Mouse (Mus musculus) ES-Bruce4 (cell line): ENCODE results near the gene Spi1. TPM values are rescaled to one million over a fixed set of nuclear protein-coding genes. Genes with fewer than 3 reads are reported as not detected.
A peak's percentile ranks its signal among the peaks of the same experiment; 100 is the strongest.

Experiments used
- H3K27ac ChIP-seq: 2 replicates; pipeline ENCODE4 v1.5.1; 2012; ENCODE audit warnings: low read length, inconsistent platforms; ENCODE audit not compliant: insufficient read depth
- H3K27me3 ChIP-seq: 2 replicates; pipeline ENCODE4 v1.6.1; 2012; ENCODE audit warnings: mild to moderate bottlenecking, low read length, inconsistent platforms; ENCODE audit not compliant: control insufficient read depth, poor library complexity, insufficient read depth, severe bottlenecking
- H3K36me3 ChIP-seq: 2 replicates; pipeline ENCODE4 v1.6.1; 2012; ENCODE audit warnings: inconsistent platforms, mild to moderate bottlenecking, low read length, moderate library complexity; ENCODE audit not compliant: control insufficient read depth, poor library complexity, insufficient read depth, severe bottlenecking
- H3K4me1 ChIP-seq: one replicate; pipeline ENCODE4 v1.8.1; 2011; ENCODE audit warnings: low read length; ENCODE audit not compliant: control insufficient read depth, insufficient read depth
- H3K4me3 ChIP-seq: 2 replicates; pipeline ENCODE4 v1.5.1; 2011; ENCODE audit warnings: low read depth, mild to moderate bottlenecking, low read length
- H3K9ac ChIP-seq: 2 replicates; pipeline ENCODE4 v1.6.1; 2012; ENCODE audit warnings: low read depth, mild to moderate bottlenecking, inconsistent platforms; ENCODE audit not compliant: poor library complexity, severe bottlenecking
- H3K9me3 ChIP-seq: replicated peaks from 2 replicates; pipeline ENCODE4 v1.6.1; 2012; ENCODE audit warnings: mild to moderate bottlenecking, low read length, inconsistent platforms; ENCODE audit not compliant: control insufficient read depth, poor library complexity, insufficient read depth, severe bottlenecking
- CTCF ChIP-seq: IDR thresholded peaks from one replicate; pipeline ENCODE4 v1.8.1; 2011; ENCODE audit warnings: low read depth, low read length
- EP300 ChIP-seq: IDR thresholded peaks from 2 replicates; pipeline ENCODE4 v1.6.1; 2011; ENCODE audit warnings: low read depth, low read length; ENCODE audit not compliant: insufficient read depth
- POLR2A ChIP-seq: IDR thresholded peaks from one replicate; pipeline ENCODE4 v1.8.1; 2011; ENCODE audit warnings: low read length; ENCODE audit not compliant: insufficient read depth
- polyA plus RNA-seq: library from polyadenylated mRNA; stranded (reverse); fragments of >200 nt; gene quantifications from 2 replicates; pipeline ENCODE4 v1.2.4, GENCODE M21; 2011; ENCODE audit warnings: low read depth; ENCODE audit not compliant: missing spikeins, insufficient read depth, insufficient read length

Spi1 gene
- polyA plus RNA-seq, 1 experiment = not detected

GRCm38 (mm10) chr2:91071059-91071458, 11.1 kb upstream of the Spi1 start:
- H3K9me3 ChIP-seq = no peaks in the 10 kb centered on the region
- H3K4me1 ChIP-seq = no peaks in the 10 kb centered on the region
- H3K36me3 ChIP-seq = no peaks in the 10 kb centered on the region
- TF ChIP-seq POLR2A (no peak), EP300 (no peak), CTCF (no peak)
- H3K27me3 ChIP-seq = no peaks in the 10 kb centered on the region
- peak overlapping the region; percentile 32 for H3K9ac ChIP-seq
- H3K4me3 ChIP-seq = peak overlapping the region; percentile 61
- 0 out of 2 replicates have a peak overlapping the region, but pooled peaks have one; percentile 7 for H3K27ac ChIP-seq

- Histone ChIP-seq H3K4me3 (no peak overlapping the region), H3K9ac (no peak overlapping the region), H3K4me1 (no peaks in the 10 kb centered on the region), H3K27ac (no peak overlapping the region), H3K27me3 (no peaks in the 10 kb centered on the region), H3K9me3 (no peaks in the 10 kb centered on the region), H3K36me3 (no peaks in the 10 kb centered on the region)
- TF ChIP-seq EP300 (no peak), POLR2A (no peak), CTCF (no peak)
Measured at GRCm38 (mm10) chr2:91072092-91072491, 10.1 kb upstream of the Spi1 start.

GRCm38 (mm10) chr2:91077957-91078313, 4.3 kb upstream of the Spi1 start:
- Histone ChIP-seq H3K4me3 (peak overlapping the region; percentile 20; the same call in 1 of the 2 replicates), H3K36me3 (no peaks in the 10 kb centered on the region), H3K9ac (no peak overlapping the region), H3K9me3 (no peaks in the 10 kb centered on the region), H3K27me3 (no peaks in the 10 kb centered on the region), H3K4me1 (no peaks in the 10 kb centered on the region), H3K27ac (no peak overlapping the region)
- no peak for TF ChIP-seq CTCF
- no peak for TF ChIP-seq POLR2A
- no peak for TF ChIP-seq EP300

GRCm38 (mm10) chr2:91078314-91079025, 3.7 kb upstream of the Spi1 start:
- Histone ChIP-seq H3K9me3 (no peaks in the 10 kb centered on the region), H3K9ac (peak overlapping the region; percentile 34), H3K27ac (no peak overlapping the region), H3K4me3 (peak overlapping the region; percentile 34), H3K27me3 (no peaks in the 10 kb centered on the region), H3K4me1 (no peaks in the 10 kb centered on the region), H3K36me3 (no peaks in the 10 kb centered on the region)
- TF ChIP-seq EP300 = no peak
- no peak for TF ChIP-seq POLR2A
- no peak for TF ChIP-seq CTCF

DNA sequence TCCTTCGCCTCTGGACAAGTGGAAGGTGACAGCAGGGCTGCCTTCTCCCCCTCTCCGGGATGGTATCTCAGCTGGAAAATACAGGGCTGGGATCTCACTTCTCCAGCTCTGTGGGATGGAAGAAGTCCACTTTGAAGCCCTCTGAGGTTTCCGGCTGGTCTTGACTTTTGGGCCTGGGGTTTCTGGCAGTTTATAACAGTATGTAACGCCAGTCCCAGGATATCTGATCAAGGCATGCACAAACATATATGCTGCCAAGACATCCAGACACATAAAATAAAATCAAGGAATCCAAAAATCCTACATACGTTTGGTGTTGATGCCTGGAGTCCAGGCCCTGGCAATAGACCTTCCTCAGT, 3.2 kb upstream of the Spi1 start:
- Histone ChIP-seq H3K9ac (peak overlapping the region; percentile 34), H3K27ac (no peak overlapping the region), H3K36me3 (no peaks in the 10 kb centered on the region), H3K4me3 (peak overlapping the region; percentile 34), H3K27me3 (no peaks in the 10 kb centered on the region), H3K4me1 (no peaks in the 10 kb centered on the region), H3K9me3 (no peaks in the 10 kb centered on the region)
- TF ChIP-seq CTCF = no peak
- no peak for TF ChIP-seq EP300
- TF ChIP-seq POLR2A = no peak

- TF ChIP-seq CTCF = no peak
- TF ChIP-seq EP300 = no peak
- TF ChIP-seq POLR2A = no peak
- Histone ChIP-seq H3K36me3 (no peaks in the 10 kb centered on the region), H3K27ac (no peak overlapping the region), H3K4me1 (no peaks in the 10 kb centered on the region), H3K9ac (no peak overlapping the region), H3K4me3 (no peak overlapping the region), H3K27me3 (no peaks in the 10 kb centered on the region), H3K9me3 (no peaks in the 10 kb centered on the region)
Measured at GRCm38 (mm10) chr2:91080784-91081513, 1.2 kb upstream of the Spi1 start.
